ENCODE assay signal across 11 mouse cellular contexts in the genomic region with DNA sequence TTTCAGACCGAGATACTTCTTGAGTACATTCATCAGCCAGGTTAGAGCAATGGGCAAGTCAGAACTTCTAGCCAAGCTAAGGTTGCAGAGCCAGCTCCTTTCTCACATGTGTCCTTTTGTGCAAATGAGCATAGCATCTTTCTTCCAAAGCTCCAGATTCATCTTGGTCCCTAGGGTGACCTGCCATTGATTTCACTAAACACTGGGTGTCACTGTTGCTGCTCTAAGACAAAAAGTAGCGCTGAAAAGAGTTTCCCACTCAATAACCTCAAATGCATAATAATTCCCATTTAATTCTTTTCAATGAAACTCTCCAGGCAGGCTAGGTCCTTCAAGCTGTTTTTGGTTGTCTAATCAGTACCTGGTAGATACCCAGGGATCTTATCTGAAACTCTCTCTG.
A peak's percentile ranks its signal among the peaks of the same experiment; 100 is the strongest.
DNase-seq lines count a peak whose midpoint lies in the region; ATAC-seq lines count a peak whose summit lies in the region.
"Had no signal": no experiment of that assay in that cellular context is flagged by ENCODE, and none has a peak within 500 bp of the region (broad histone marks: within the 10 kb centered on the region; RNA-seq: fewer than 3 reads in every experiment).

No protein-coding gene starts in this region.

- H3K9me3 ChIP-seq in intestine, embryonic 14.5 days (ENCODE audit: control insufficient read depth, low read length): no peaks in the 10 kb centered on the region
- H3K9me3 ChIP-seq in intestine, embryonic 15.5 days: no peaks in the 10 kb centered on the region

- H3K27ac ChIP-seq in intestine, embryonic 14.5 days (ENCODE audit: low read depth): no peak overlapping the region
- H3K27ac ChIP-seq in intestine, embryonic 15.5 days: no peak overlapping the region
- H3K27ac ChIP-seq: liver, embryonic 14.5 days had no signal

- WGBS in intestine, embryonic 14.5 days: 68% methylated on average over 2 of the region's 2 CpGs
- 66% methylated on average over 2 of the region's 2 CpGs for WGBS in intestine, embryonic 15.5 days

- no peak overlapping the region for H3K4me3 ChIP-seq in intestine, embryonic 14.5 days (ENCODE audit: low read depth, low read length)
- no peak overlapping the region for H3K4me3 ChIP-seq in intestine, embryonic 15.5 days (replicated peaks)

- H3K9ac ChIP-seq in intestine, embryonic 14.5 days (ENCODE audit: low read length): no peak overlapping the region
- no peak overlapping the region for H3K9ac ChIP-seq in intestine, embryonic 15.5 days
- H3K9ac ChIP-seq: liver, embryonic 14.5 days had no signal

- H3K27me3 ChIP-seq in intestine, embryonic 14.5 days (replicated peaks; ENCODE audit: control insufficient read depth, insufficient read depth, low read length): no peaks in the 10 kb centered on the region
- no peaks in the 10 kb centered on the region for H3K27me3 ChIP-seq in intestine, embryonic 15.5 days (replicated peaks)

- no peak for ATAC-seq in intestine, embryonic 14.5 days (replicated peaks; ENCODE audit: low FRiP score, low TSS enrichment, low read depth)
- ATAC-seq in intestine, embryonic 15.5 days: no peak

- H3K4me2 ChIP-seq in intestine, embryonic 14.5 days (ENCODE audit: low read length): no peak overlapping the region
- H3K4me2 ChIP-seq in intestine, embryonic 15.5 days (replicated peaks): no peak overlapping the region

- no peaks in the 10 kb centered on the region for H3K4me1 ChIP-seq in intestine, embryonic 14.5 days (replicated peaks; ENCODE audit: control insufficient read depth, insufficient read depth, low read length)
- H3K4me1 ChIP-seq in intestine, embryonic 15.5 days (replicated peaks): no peaks in the 10 kb centered on the region

- peak; percentile 9 to 30 for DNase-seq in cerebellum, postnatal 10 days
- no peak for DNase-seq in cerebellum, postnatal 36 days
- DNase-seq in intestine, embryonic 14.5 days (ENCODE audit: low spot score): peak; percentile 36
- peak; percentile 35 to 39 for DNase-seq in right cerebral cortex, postnatal 10 days (ENCODE audit: low spot score in 2 of 2)
- DNase-seq in right cerebral cortex, postnatal 25 days: no peak
- no peak for DNase-seq in gastrocnemius, adult 18-20 months (ENCODE audit: low spot score)
- DNase-seq in urinary bladder, postnatal 25 days (ENCODE audit: low spot score): no peak
- DNase-seq: cerebellum, adult 9-11 months; gastrocnemius, postnatal 10 days had no signal

- no peaks in the 10 kb centered on the region for H3K36me3 ChIP-seq in intestine, embryonic 14.5 days (ENCODE audit: control insufficient read depth, insufficient read depth, low read length)
- H3K36me3 ChIP-seq in intestine, embryonic 15.5 days: no peaks in the 10 kb centered on the region

Comparison
In these comparisons a context has a peak if more than half of its experiments do, and no peak if none do; other contexts are left out.
1. DNase-seq: peak in cerebellum, postnatal 10 days (2 of 2), intestine, embryonic 14.5 days (single experiment) and right cerebral cortex, postnatal 10 days (2 of 2); none in cerebellum, postnatal 36 days (0 of 2), right cerebral cortex, postnatal 25 days (single experiment), gastrocnemius, adult 18-20 months (single experiment) and urinary bladder, postnatal 25 days (single experiment).